Mouse (Mus musculus) heart, postnatal 36 days (tissue): Measurements from ENCODE around the gene Pak2. TPM values are rescaled to one million over a fixed set of nuclear protein-coding genes. Genes with fewer than 3 reads are reported as not detected.
A peak's percentile ranks its signal among the peaks of the same experiment; 100 is the strongest.
"Not testable (repeated sequence)": the region's sequence is repeated elsewhere in the genome, so short reads cannot be mapped to it uniquely, and the experiment has no call there.

ENCODE experiments used
- DNase-seq, 2 experiments: peaks; one replicate each; pipeline ENCODE4 v3.0.0; 2021 to 2022
- intact Hi-C: fragments of 180-260 bp; cut with DNase I; formaldehyde crosslinking; loops from one replicate; pipeline ENCODE4 v1.15.1; 2025
- total RNA-seq, 2 experiments: library from RNA; stranded (reverse); gene quantifications; 2 replicates each; pipeline ENCODE4 v1.2.3; 2021

The Pak2 gene
- total RNA-seq, 2 experiments from 2014 or later = 26.1 to 26.7 TPM

DNA sequence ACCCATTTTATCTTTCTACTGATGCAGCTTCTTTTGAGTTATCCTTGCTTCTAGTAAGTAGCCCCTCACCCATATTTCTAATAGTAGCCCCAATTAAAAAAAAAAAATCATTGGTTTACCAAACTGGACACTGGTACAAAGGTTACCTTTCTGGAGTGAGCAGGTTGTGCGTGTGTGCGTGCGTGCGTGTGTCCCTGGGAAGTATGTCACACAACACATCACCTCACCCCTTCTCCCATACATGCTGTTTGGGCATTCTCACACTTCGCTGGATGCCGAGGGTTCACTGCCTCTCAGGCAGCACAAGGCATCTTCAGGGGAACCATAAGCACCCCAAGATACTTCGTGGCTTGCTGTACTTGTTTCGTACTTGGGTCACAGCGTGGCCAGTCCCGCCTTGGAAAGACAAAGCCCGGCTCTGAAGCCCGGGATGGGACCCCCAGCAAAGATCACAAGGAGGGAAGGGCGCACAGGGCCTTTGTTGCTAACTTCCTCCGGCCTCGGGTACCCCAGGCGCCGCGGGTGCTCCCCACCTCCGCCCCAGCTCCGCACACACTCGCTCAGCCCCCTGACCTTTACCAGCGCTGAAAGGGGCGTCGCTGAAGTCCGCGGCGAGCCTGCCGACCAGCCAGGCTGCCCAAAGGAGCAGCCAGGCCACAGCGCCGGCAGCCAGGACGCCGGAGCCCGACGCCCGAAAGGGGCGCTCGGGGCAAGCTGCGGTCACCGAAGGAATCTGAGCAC, 19.9 kb upstream of the Pak2 start:
- DNase-seq = no peak
- intact Hi-C loops = no loop called here

DNA sequence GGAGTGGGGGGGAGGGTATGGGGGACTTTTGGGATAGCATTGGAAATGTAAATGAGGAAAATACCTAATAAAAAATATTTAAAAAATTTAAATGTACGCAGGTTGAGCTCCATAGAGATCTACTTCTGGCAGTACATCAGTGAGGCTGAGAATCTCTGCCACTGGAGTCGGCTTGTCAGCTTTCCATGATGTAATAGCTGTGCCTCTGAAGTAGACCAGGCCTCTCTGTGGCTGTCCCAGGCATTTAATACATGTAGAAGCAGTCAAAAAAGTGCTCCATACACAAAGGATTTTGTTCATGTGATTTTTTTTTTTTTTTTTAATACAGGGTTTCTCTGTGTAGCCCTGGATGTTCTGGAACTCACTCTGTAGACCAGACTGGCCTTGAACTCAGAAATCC, 18.6 kb upstream of the Pak2 start:
- intact Hi-C loops = not testable (repeated sequence)

DNA sequence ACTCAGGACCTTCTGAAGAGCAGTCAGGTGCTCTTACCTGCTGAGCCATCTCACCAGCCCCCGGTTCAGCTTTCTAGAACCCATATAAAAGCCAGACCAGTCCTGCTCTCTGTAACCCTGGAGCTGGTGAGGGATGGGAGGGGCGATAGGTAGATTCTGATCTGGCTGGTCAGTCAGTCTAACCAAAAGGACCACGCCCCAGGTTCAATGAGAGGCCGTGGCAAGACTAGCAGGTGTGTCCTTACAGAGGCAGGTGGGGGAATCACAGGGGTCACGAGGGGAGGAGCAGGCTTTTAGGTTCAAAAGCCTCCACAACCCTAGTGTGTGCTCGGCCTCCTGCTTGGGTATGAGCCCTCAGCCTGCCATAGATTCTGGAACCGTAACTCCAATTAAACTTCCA, 12.3 kb upstream of the Pak2 start:
- no peak for DNase-seq
- intact Hi-C loops = no loop called here

More for the DNA sequence above, 18.6 kb upstream of the Pak2 start:
- not testable (repeated sequence) for DNase-seq

DNA sequence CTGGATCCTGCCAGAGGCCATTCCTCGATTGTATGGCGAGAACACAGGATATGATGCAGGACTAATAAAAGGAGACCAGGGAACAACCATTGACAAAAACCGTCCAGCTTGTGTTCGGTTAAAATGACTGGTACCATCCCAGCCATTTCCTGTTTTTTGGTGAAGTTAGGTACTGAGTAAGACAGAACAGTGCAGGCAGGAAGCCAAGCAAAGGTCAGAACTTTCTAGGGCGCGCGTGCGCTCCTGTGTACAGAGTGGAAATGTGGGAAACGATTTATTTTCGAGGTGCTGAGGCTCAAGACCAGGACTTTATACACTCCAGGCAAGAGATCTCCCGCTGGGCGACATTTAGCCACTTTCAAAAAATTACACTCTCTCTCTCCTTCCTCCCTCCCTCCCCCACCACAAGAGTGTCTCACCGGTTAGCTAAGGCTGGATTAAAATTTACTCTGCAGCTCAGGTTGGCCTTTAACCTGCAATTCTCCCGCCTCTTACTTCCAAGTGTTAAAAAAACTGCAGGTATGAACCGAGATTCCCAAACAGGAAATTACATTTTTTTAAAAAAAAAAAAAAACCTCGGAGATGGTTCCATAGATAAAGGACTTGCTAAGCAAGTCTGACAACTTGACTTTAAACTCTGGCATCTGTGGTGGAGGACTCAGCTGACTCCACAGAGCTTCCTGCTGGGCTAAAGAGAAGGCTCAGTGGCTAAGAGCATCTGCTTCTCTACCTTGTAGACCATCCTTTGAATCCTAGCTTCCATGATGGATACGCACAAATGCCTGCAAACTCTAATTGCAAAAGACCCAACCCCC, 8.7 kb upstream of the Pak2 start:
- peak; percentile 13 to 33 for DNase-seq
- intact Hi-C loops = no loop called here

DNA sequence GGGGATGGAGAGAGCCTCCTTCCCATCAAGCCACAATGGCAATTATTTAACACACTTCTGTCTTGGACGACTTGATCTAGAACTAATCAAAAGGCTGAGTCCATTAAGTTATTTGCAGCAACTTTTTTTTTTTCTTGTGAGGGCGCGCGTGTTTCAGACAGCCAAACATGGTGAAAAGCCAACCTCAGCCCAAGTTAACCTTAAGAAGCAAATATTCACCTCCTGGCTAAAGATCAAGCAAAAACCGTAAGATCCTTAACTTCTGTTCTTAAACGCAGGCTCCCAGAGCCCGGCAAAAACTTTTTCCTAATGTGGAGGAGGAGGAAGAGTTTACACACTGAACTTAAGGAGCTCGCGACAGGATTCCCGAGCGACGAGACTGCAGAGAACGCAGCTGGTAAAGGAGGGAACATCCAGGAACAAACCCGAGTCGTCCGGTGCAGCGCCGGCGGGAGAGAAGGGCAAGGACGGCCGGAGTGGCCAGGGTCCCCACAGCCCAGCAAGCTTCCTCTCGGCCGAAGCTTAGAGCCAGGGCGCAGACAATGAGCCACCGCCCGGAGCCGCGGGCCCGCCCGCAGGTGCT, 643 bp downstream of the Pak2 start:
- peak in 1 of 2 experiments; percentile 22 for DNase-seq
- intact Hi-C loops = loop anchor here (5.0 kb wide), 1 partner anchor 131 kb away; the partner anchor contains the start of genes 0610012G03Rik and Ncbp2

DNA sequence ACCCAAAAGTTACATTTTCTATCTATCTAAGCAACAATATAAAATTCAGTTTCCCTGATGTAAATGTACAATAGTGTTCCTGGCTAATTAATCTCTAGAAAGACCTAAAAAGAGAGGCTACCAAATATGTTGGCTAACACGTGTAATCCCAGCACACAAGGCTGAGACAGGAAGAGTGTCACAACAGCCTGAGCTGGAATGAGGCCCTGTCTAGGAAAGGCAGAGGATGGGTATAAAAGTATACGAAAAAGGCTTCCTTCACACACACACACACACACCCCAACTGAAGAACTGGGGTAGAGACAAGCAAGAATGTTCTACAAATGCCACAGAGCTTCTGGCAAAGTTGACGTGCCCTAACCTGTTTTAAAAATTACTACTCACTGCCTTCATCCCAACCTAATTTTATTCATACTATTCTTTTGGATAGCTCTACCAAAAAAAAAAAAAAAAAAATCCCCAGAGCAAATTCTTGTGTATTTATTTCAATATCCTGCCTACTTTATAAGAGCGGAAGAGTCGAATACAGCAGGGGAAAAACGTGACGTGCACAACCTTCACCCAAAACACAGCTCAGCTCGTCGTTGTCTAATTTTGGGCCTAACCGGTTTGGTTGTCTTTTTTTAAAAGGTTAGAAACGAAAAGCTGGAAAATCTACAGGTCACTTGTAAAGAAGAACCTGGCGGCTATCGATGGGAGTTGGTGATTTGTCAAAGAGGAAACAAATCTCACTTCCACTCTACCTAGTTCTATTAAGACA, 1.3 kb downstream of the Pak2 start:
- intact Hi-C loops = loop anchor here (2.0 to 5.0 kb wide), 3 partner anchors 15 to 131 kb away; partner anchors contain the start of genes 0610012G03Rik, Ncbp2 and Senp5
- no peak for DNase-seq

DNA sequence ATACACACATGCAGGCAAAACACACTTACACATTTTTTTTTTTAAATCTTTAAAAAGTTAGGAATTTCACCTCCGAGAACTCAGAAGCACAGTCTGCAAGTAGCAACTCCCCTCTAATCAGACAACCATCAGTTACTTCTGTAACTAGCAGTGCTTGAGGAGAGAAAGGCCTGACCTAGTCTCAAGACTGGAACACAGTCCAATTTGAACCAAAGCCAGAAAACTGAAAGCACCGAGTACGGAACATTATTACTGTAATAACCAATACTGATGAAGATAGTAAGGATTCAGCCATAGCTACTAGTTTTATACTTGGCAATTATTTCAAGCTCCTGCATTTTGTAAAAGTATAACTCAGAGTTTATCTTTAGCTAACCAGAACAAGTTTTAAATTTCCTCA, 2.7 kb downstream of the Pak2 start:
- intact Hi-C loops = loop anchor here (2.0 to 5.0 kb wide), 3 partner anchors 14 to 129 kb away; partner anchors contain the start of genes 0610012G03Rik, Ncbp2 and Senp5
- no peak for DNase-seq

DNA sequence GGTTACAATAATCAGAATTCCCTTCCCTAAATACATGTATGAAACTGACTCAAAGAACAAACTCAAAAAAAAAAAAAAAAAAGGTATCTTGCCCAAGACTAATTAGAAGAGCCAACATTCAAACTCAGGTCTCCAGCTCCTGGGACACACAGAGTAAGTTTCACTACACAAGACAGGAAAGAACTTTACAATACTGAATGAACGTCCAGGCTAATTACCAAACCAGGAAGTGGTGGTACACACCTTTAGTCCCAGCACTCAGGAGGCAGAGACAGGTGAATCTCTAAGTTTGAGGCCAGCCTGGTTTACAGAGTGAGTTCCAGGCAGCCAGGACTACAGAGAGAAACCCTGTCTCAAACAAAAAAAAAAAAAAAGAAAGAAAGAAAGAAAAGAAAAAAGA, 3.4 kb downstream of the Pak2 start:
- no peak for DNase-seq
- intact Hi-C loops = loop anchor here (2.0 to 5.0 kb wide), 3 partner anchors 13 to 128 kb away; partner anchors contain the start of genes 0610012G03Rik, Ncbp2 and Senp5

DNA sequence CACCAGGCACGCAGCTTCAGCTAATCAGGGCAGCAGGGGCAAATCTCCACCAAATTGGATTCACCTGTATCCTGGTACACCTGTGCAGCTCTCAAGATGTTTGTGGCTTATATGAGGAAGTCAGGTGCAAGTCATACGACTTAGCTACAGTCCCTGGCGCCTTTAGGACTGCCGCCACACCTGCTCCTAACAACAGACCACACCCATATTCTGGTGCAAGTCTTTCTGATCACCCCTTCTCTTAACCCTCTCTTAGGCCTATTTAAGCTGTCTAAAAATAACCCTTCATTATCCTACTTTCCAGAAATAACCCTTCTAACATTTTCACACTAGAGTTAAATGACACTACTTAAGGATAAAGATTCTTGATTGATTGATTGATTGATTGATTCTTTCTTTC, 9.1 kb downstream of the Pak2 start:
- intact Hi-C loops, DNase-seq: not testable (repeated sequence)

DNA sequence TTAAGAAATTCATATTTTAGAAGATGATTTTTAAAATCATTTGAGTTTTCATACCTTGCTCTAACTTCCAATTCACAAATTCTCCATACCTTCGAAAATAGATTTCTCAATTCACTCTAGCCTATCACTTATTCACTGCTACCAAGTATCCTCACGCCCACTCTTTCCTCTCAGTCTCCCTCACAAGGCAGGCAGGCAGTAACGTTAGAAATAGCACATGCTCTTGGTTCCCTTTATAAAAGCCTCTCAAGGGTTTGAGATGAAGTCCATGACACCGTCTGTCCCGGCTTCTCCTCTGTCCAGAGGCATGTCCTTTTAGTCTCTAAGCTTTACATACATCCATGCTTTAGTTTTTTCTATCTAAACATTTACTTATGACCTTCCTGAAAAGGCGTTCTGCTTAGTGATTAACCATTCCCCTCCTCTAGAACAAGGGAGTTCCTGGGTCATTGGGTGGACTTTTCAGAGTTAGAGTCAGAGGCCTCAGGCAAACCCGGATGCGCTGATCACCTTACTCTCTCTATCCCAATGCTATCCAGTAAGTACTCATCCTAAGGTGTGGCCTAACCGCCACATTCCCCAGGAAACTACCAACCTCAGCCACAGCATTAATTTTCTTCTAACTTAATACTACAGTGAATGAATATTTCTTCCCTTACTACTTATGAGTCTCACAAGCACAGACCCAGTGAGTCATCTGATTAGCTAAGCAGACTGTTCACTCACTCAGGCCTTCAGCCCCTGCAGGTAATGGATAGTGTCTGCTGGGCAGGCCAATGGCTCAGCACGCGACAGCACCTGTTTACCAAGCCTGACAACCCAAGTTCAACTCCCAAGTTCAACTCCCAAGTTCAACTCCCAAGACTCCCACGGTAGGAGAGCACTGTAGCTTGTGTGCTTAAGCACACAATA, 10.5 kb downstream of the Pak2 start:
- intact Hi-C loops = no loop called here
- no peak for DNase-seq

DNA sequence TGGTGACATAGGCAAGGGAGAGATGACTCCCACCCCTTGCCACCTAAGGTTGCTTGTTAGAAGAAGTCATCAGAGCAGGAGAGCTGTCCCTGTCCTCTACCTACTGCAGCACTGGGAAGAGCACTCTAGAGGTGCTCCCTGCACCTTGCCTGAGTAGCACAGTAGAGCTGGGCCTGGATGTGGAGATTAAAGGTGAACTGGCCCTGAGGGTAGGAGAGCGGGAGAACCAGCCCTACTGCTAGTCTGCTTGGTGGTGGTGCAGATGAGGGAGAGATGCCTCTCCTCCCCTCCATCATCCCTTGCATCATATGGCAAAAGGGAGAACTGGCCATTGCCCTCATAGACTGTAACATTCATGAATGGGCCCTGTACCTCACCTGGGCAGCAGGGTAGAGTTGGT, 12.2 kb downstream of the Pak2 start:
- intact Hi-C loops = no loop called here

DNA sequence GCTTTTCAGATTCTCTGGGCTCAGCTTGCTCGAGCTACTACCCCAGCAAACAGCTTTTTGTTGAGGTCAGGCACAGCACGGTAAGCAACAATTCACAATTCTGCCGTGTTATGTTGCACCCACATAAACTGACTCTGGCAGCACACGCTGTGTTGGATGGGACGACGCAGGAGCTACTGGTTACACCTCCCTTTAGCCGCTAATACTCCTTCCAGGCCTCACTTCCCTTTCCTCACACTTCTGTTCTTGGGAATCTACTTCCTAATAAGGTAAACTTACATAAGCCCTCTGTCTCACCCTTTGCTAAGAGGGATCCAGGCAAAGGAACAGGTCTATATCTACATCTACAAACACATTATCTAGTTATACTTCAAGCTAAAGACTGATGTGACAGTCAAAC, 15.2 kb downstream of the Pak2 start:
- no peak for DNase-seq
- intact Hi-C loops = loop anchor here (2.0 kb wide), 1 partner anchor 13 kb away; no protein-coding TSS in a partner anchor

More for the DNA sequence above, 12.2 kb downstream of the Pak2 start:
- DNase-seq = no peak

DNA sequence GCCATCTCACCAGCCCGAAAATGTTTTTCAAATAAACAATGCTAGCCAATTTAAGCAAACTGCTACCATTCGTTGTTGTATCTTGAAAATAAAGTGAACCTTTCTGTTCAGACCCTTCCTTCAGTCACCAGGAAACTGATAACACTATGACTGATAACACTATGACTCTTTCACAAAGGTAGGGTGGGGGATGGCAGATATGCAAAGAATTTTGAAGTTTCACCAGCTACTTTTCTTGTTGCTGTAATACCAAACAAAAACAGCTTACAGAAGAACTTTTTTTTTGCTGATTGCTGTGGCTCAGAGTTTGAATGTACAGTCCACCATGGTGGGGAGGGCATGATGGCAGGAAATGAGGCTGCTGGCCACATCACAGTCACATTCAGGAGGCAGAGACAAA, 16.9 kb downstream of the Pak2 start:
- intact Hi-C loops = loop anchor here (2.0 kb wide), 1 partner anchor 15 kb away; no protein-coding TSS in a partner anchor
- no peak for DNase-seq

DNA sequence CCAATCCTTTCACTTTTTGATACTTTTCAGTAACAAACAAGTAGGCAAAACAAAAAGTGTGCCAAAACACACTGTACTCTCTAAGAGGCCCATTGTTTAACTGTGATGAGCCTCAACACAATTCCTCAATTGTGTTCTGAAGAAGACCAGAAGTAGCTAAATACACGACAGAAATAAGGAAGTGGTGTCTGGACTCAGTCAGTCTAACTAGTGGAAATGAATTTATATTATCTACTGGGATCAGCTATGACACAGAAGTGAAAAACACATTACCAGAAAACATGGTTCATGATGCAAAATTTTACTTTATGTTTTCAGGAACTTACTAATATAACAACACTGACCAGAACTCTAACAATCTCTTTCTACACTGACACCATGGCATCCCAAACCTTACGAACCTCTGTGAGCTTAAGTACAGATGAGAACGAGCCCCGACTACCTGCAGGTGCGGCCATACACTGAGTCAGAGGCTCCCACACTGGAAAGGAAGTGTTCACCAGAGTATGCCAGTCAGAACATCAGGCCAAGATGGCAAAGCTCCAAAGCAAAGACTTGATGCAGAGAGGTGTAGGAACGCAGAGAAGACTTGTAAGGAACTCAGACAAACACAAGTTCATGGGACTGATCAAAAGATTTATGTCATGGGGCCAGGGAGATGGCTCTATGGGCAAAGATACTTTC, 19.2 kb downstream of the Pak2 start:
- intact Hi-C loops = no loop called here
- DNase-seq = peak in 1 of 2 experiments; percentile 8

DNA sequence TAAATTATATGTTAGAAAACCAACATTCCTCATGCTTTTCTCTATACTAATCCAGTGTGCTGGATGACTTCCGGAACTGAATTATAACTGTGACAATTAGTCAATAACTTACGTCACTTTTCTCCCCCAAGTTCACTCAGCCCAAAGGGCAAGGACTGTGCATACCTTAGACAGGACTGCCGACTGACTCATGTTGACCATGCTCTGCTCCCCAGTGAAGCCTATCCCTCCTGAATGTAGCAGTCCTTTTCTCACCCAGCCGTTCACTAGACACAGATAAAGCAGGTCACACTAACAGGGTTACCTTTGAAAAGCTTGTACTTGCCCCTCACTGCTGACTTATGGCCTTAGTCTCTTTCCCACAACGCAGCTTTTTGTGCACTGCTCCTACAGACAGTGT, 20.3 kb downstream of the Pak2 start:
- no peak for DNase-seq
- intact Hi-C loops = no loop called here

DNA sequence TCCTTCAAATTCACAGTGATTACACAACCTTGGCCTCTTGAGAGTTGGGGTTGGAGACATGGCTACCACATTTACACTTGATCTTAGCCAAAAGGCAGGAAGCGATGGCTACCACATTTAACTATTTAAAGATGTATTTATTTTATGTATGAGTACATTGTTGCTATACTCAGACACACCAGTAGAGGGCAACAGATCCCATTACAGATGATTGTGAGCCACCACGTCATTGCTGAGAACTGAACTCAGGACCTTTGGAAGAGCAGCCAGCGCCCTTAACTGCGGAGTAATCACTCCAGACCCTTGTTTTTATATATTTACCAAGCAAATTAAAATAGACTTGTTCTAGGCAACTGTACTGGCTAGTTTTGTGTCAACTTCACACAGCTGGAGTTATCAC, 36.8 kb downstream of the Pak2 start:
- intact Hi-C loops = no loop called here
- DNase-seq = no peak

DNA sequence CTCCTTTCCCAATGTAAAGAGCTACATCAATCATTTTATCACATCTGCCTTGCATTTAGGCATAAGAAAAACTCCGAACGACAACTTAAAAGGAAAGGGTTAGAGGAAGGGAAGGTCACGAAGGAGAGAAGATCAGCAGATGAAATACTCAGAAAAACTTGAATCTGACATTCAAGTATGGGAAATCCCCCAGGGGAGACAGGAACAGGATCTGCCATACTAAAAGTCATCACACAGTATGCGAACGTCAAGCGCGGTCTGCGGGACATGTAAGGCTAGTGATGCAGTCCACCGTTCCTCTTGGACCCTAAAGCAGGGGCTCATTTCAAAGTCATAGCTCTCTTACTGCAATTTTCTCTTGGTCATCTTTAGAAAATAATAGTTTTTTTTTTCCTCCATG, 59.5 kb downstream of the Pak2 start:
- no peak for DNase-seq
- intact Hi-C loops = no loop called here

DNA sequence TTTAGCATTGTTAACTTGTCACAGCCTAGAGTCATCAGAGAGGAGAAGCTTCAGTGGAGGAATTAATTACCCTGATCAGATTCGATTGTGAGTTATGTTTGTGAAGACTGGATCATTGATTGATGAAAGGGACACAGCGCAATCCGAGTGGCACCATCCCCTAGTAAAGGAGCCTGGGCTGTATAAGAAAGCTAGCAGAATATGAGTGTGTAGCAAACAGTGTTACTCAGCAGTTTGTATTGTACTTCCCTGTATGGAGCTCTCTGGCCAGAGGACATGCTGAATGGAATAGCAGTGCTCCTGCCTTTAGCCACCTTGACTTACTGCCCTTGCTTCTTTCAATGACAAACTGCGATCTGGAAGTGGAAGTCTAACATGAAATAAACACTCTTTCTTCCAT, 68.8 kb downstream of the Pak2 start:
- no peak for DNase-seq
- intact Hi-C loops = no loop called here

DNA sequence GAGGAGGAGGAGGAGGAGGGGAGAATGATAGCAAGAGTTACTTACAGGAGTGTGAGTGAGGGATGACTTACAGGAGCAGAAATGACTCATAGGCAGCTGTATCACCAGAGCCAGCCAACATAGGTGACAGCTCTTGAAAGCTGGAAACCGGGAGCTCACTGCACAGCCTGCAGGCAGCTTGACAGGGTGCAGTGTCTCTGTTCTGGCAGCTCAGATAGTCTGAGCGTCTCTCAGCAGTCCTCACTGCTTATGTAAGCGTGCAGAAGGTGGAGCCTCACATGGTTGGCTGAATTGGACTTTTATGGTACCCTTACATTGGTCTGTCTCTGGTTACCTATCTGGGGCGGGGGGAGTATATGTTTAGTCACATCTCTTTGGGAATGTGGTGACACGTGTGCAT, 69.2 kb downstream of the Pak2 start:
- intact Hi-C loops = no loop called here
- DNase-seq = no peak
